Mouse (Mus musculus): ENCODE measurements at regions not wholly inside any gene's neighbourhood (a gene's known extent, or its start where the extent isn't known, plus 50 kb on each side); places are given as distances from the start of the nearest gene placed in this dataset.

GRCm38 (mm10) chr19:21077771-21078548, 124.0 kb upstream of the Tmc1 start:
- DNase-seq = no peak

- no peak for DNase-seq
Observed at GRCm38 (mm10) chr19:21068381-21068780, 114.4 kb upstream of the Tmc1 start.

DNA sequence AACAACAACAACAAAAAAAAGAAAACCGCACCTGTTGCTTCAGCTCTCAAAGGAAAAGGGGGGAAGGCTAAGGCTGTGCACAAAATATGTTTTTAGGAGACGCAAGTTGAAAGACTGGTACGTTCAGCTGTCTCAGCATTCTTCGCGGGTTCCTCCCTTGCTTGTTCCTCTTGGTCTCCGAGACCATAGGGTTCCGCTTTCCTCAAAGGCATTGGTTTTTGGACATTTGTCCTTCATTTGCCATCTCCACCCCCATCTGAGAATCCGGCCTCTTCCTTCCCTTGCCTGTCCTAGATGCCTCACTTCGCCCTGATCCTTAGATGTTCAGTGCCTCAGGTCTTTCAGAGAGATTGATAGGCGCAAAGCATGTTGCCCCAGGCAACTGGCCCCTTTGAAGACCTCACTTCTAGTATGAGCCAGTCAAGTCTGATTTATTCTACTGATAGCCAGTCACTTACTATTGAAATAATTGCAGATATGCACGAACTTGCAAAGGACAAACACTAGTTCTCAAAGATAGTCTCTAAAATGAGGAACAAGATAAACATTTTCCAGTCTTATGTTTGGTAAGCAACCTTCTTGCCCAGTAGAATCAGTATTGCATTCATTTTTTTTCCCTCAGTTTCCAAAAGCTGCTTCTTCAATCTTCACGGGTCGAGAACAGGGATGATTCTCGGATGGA, 112.6 kb upstream of the Tmc1 start:
- DNase-seq = no peak

DNA sequence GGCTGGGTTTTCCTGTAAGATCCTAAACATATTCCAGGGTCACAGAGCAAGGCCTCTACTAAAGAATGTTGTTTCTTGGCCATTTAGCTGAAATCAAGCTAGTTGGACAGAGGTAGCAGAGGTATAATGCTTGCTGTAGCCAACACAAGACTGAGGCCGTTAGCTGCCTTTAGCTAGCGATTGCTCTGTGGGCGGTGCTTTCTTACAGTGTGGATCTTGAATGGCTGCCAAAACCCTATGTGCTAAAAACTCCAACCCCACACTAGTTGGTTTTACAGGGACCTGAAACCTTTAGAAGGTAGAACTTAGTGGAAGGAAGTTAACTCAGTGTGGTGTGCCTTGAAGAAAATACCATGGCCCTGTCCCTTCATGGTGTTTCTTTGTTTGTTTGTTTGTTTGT, 110.9 kb upstream of the Tmc1 start:
- no peak for DNase-seq

GRCm38 (mm10) chr19:21053597-21054544, 99.9 kb upstream of the Tmc1 start:
- DNase-seq = no peak

DNA sequence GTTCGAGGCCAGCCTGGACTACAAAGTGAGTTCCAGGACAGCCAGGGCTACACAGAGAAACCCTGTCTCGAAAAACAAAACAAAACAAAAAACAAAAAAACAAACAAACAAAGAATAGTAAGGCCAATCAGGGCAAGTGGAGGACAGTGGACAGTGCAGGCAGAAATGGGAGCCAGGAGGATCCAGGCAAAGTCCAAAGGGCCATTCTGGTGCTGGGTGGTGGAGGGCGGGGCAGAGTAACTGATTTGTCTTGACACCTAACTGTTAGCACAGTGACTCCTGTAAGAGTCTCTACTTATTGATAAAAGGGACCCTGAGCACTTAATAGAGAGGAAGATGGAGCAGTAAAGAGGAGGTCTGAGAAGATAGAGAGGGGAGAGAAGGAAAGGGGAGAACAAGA, 98.8 kb upstream of the Tmc1 start:
- peak; percentile 62 to 68 for DNase-seq

DNA sequence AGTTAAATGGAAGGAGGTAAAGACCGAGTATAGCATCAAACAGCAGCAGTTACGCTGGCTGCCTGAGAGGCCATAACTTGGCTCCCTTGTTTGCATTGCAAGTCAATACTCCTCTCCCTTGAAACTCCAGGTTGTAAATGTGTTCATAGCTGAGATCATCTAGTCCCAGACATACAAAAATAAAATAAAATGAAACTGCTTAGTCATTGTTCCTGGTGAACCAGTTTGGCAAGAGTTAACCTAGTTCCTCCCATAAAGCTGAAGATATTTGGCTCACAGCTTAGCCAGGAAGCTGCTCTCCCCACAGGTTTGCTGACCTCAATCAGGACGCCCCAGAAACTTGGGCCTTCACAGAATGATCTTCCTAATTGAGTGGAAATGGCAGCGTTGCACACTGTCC, 97.9 kb upstream of the Tmc1 start:
- DNase-seq = no peak

- peak; percentile 39 to 46 for DNase-seq
Observed at GRCm38 (mm10) chr19:21050994-21051721, 97.2 kb upstream of the Tmc1 start.

- DNase-seq = no peak
Observed at GRCm38 (mm10) chr19:21049301-21049700, 95.3 kb upstream of the Tmc1 start.

DNA sequence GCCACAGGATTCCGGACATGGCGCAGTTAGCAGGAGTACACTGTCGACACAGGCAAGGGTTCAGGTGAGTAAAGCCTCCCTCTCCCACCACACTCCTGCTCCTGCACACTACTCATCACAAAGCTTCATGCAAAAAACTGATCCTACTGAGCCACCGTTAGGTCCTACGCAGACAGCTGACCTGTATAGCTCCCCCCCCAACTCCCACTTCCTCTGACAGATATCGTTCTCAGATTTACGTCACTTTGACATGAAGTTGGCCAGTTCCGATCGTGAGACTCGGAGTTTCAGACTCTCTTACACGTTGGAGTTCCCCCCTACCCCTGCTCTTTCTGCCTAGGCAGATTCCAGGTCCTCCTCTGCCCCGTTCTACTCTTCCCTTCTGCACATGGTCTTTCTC, 91.6 kb upstream of the Tmc1 start:
- no peak for DNase-seq

- no peak for DNase-seq
Observed at GRCm38 (mm10) chr19:21043958-21044357, 90.0 kb upstream of the Tmc1 start.

DNA sequence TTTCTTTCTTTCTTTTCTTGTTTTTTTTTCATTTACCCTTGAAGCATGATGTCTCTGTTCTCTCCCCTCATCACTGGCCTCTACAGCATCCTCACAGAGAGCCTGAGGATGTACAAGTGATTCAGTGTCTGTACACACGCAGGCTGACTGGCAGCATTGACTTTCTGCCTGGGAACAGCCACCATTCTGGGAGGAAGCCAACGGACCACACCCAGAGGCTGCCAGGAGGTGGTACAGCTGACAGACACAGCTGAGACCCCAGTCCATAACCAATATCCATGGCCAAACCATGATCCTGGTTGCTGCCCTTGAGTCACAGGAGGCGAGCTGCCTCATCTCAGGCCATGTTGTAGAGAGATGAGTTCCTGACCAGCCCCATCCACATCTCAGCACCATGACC, 88.5 kb upstream of the Tmc1 start:
- DNase-seq = no peak

GRCm38 (mm10) chr19:21037448-21038077, 83.6 kb upstream of the Tmc1 start:
- peak; percentile 63 to 66 for DNase-seq

DNA sequence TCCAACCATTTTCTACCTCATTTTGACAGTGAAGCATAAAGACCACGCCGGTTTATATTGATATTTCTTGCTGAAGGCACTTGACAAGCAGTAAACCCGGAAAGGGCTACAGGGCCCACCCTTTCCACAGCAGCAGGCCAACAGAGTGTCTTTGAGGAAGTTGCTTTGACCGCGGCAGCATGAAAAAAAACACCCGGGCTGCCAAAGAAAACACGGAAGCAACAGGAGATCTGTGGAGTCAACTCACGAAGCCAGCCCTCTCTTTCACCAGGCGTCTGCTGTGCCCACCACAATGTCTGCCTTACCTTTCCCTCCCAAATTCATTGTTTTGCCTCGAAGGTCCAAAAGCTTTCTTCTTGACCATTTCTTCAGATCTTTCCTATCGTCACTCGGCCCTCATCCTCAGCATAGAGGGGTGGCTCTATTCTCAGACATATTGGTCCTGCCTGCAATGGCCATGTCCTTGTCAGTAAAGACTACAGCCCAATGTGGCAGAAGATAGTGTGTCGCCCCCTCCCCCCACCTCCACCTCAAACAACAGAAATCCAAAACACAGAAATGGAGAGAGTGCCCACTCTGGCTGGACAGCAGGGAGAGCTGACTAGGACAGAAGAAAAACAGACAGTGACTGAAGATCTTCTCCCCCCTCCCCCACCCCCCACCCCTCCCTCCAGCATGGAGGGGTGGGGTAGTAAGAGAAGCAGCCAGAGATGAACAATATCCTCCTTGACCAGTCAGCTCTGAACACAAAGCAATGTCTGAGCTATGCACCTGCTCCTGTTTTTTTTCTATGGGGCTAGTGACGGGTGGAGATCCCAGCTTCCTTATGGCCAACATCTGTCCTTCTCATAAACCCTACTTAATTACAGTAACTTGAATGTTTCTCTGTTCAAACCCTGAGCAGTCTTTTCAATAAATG, 82.8 kb upstream of the Tmc1 start:
- DNase-seq = peak; percentile 78 to 83

DNA sequence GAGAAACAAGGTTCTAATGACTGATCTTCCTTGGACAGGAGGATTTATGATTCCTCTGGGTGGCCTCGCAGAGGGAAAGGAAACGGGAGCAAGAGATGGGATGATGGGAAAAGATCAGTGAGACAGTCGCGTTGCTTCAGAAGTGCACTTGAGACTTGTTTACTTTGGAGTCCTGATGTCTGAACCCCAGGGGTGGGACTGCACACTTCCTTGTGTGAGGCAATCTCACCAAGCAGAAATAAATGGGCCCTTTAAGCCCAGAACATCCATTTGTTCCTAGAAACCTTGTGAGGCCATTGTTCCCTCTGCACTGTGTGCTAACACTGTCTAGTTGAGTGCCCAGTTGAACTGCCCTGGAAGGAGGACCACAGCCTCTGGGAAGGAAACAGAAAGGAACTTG, 81.5 kb upstream of the Tmc1 start:
- no peak for DNase-seq

- DNase-seq = no peak
Observed at GRCm38 (mm10) chr19:21033991-21034390, 80.0 kb upstream of the Tmc1 start.

DNA sequence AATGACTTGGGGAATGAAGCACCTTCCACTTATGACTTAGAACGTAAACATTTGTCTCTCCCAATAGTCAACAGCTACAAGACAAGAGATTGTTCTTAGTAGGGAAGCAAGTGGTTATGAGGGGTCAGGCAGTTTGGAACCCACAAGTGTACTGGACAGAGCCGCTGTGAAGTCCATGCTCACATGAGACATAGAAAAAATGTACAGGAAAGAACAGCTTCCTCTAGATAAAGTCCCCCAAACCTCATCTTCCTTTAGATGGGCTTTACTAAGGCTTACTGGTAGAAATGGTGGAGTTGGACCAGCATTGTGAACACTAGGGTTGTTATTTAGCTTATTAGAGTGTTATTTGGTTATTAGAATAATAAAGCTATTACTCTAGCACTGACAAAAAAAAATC, 78.6 kb upstream of the Tmc1 start:
- no peak for DNase-seq

GRCm38 (mm10) chr19:21031768-21032308, 77.8 kb upstream of the Tmc1 start:
- no peak for DNase-seq

- DNase-seq = no peak
Observed at GRCm38 (mm10) chr19:21030971-21031370, 77.0 kb upstream of the Tmc1 start.

DNA sequence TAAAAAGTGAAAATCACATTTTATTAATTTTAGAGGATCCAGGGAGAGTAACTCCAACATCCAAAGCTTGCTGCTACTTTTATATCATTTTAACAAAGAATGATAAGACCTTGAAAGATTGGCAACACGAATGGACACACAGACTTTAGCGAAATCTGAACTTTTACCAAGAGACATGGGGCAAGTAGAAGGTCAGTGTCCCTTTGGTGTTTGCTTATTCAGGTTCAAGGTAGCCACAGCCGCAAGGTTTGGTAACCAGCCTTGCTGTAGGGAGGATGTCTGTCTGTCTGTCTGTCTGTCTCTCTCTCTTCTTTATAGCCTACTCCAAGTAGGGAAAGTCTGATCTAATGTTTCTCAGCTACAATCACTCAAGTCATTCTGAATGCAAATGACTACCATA, 75.0 kb upstream of the Tmc1 start:
- no peak for DNase-seq

DNA sequence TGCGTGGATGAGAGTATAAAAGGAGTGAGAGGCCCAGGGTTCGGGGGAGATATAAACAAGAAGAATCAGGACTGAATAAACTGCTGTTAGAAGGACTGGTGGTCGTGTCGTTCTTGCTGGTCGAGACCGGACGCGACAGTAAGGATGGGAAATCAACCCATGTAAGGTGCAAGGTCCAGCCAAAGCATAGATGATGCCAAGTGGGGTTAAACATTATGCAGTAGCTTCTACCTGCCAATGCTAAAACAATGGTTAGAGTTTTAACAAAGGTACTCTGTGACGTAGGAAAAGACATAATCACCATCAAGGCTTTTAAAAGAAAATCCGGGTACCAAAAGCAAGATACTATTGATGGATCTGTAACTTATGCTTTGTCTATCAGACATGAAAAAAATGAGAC, 58.4 kb upstream of the Tmc1 start:
- peak; percentile 24 to 25 for DNase-seq

Data from kidney, postnatal 36 days (tissue).